Comparison of ENCODE assay signal across 20 mouse cellular contexts in genomic region chr15:12025341-12025740, GRCm38 (mm10).
"Had no signal": no experiment of that assay in that cellular context is flagged by ENCODE, and none has a peak within 500 bp of the region (broad histone marks: within the 10 kb centered on the region; RNA-seq: fewer than 3 reads in every experiment).

No protein-coding gene starts in this region.

- H3K27me3 ChIP-seq: limb, embryonic 12.5 days; limb, embryonic 15.5 days; midbrain, embryonic 12.5 days; midbrain, embryonic 15.5 days; neural tube, embryonic 12.5 days; neural tube, embryonic 15.5 days had no signal

- H3K27ac ChIP-seq: kidney, postnatal 0 days; layer of hippocampus, adult 2 months; limb, embryonic 12.5 days; limb, embryonic 15.5 days; liver, embryonic 14.5 days; macrophage; midbrain, embryonic 12.5 days; midbrain, embryonic 15.5 days; neural tube, embryonic 12.5 days; neural tube, embryonic 15.5 days had no signal

- H3K9me3 ChIP-seq: limb, embryonic 12.5 days; limb, embryonic 15.5 days; midbrain, embryonic 12.5 days; midbrain, embryonic 15.5 days; neural tube, embryonic 12.5 days; neural tube, embryonic 15.5 days had no signal

- H3K9ac ChIP-seq: limb, embryonic 12.5 days; limb, embryonic 15.5 days; liver, embryonic 14.5 days; liver, postnatal 0 days; lung, embryonic 14.5 days; midbrain, embryonic 12.5 days; midbrain, embryonic 15.5 days; neural tube, embryonic 12.5 days; neural tube, embryonic 15.5 days had no signal

- H3K4me1 ChIP-seq: midbrain, embryonic 12.5 days; midbrain, embryonic 15.5 days; neural tube, embryonic 12.5 days had no signal

- H3K4me3 ChIP-seq: layer of hippocampus, adult 2 months; limb, embryonic 12.5 days; limb, embryonic 15.5 days; midbrain, embryonic 12.5 days; midbrain, embryonic 15.5 days; neural tube, embryonic 12.5 days; neural tube, embryonic 15.5 days had no signal

- ATAC-seq: liver, postnatal 0 days; lung, postnatal 0 days; midbrain, embryonic 15.5 days had no signal

- H3K4me2 ChIP-seq: limb, embryonic 12.5 days; limb, embryonic 15.5 days; liver, embryonic 11.5 days; midbrain, embryonic 12.5 days; midbrain, embryonic 15.5 days; neural tube, embryonic 12.5 days had no signal

- DNase-seq: kidney, postnatal 25 days; left cerebral cortex, postnatal 4 days; liver, postnatal 0 days; retina, postnatal 1 day; spleen, adult 18-20 months; thymus, adult 18-20 months; thymus, postnatal 36 days had no signal

- H3K36me3 ChIP-seq: limb, embryonic 12.5 days; limb, embryonic 15.5 days; midbrain, embryonic 12.5 days; midbrain, embryonic 15.5 days; neural tube, embryonic 12.5 days; neural tube, embryonic 15.5 days had no signal
